Mouse (Mus musculus) gonadal fat pad, adult 2 months (tissue): ENCODE results near the gene Cdh11. TPM values are rescaled to one million over a fixed set of nuclear protein-coding genes. Genes with fewer than 3 reads are reported as not detected.
"Not testable (repeated sequence)": the region's sequence is repeated elsewhere in the genome, so short reads cannot be mapped to it uniquely, and the experiment has no call there.

ENCODE experiments used
- DNase-seq: peaks from one replicate; pipeline ENCODE4 v3.0.0-alpha.2; 2012; ENCODE audit warnings: low read depth
- polyA plus RNA-seq: library from polyadenylated mRNA; depleted of rRNA; stranded (reverse); fragments of >200 nt; gene quantifications from 2 replicates; pipeline ENCODE4 v1.2.3, GENCODE M21; 2012

Gene Cdh11
- polyA plus RNA-seq, 1 experiment, result 11.7 TPM

GRCm38 (mm10) chr8:102707305-102707704, 78.1 kb downstream of the Cdh11 start:
- no peak for DNase-seq

DNA sequence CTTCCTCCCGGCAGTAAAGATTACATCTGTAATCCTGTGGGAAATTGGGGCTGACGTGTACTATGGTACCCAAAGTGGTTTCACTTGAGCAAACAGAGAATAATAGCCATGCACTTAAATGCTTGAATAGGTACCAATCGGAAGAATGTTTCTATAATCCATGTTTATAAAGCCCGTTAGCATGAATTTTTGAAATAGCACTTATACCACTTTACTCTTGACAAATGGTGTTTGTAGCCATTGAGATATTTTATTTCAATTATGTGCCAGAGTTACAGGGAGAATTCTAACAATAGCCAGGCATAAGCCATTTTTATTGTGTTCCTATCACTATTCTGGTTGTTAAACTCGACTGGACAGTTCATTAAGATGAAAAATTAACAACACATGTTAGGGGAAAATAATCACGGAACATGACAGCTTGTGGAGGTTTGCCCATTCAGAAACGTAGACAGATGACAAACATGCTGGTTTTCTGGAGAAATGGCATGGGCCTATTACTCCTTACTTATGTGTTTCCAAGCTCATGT, 80.0 kb downstream of the Cdh11 start:
- no peak for DNase-seq

GRCm38 (mm10) chr8:102700245-102700644, 85.2 kb downstream of the Cdh11 start:
- no peak for DNase-seq

- DNase-seq, result no peak
Observed at GRCm38 (mm10) chr8:102698232-102698837, 87.1 kb downstream of the Cdh11 start.

DNA sequence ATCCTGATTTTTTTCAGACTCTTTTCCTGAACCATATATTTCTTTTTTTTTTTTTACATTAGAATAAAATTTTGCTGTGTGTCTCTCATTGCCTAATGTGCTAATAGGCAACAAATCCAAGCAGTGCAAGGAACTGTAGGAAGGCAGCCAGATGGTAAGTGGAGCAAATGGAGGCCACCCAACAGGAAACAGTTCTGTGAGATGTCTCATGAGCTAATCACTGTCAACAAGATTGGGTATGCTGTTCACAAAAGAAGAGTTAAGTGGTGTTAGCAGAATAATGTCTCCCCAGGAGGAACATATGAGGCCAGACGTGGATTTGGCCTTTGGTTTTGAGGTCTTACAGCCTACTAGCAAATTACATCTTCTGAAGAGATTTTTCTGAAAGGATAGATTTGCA, 92.0 kb downstream of the Cdh11 start:
- DNase-seq, result no peak

GRCm38 (mm10) chr8:102685491-102685890, 100.0 kb downstream of the Cdh11 start:
- not testable (repeated sequence) for DNase-seq

GRCm38 (mm10) chr8:102685023-102685422, 100.4 kb downstream of the Cdh11 start:
- no peak for DNase-seq

GRCm38 (mm10) chr8:102677148-102677547, 108.3 kb downstream of the Cdh11 start:
- no peak for DNase-seq

DNA sequence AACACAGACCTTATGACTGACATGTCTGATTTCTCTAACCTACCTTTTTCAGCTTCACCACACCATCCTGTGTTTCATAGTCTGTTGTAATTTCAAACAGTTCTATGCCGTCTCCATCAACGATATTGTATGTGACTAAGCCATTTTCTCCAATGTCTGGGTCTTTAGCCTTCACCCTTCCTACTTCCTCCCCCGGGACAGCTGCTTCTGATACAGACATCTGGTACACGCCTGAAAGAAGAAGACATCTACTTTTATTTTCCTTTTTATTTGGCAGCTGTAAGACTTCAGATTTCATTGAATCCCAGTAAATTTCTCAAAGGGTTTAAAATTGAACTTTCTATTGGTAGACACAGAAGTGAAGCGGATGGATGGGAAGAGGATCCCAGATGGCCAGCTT, 120.9 kb downstream of the Cdh11 start:
- not testable (repeated sequence) for DNase-seq

GRCm38 (mm10) chr8:102656529-102656928, 128.9 kb downstream of the Cdh11 start:
- no peak for DNase-seq

GRCm38 (mm10) chr8:102651964-102652363, 133.5 kb downstream of the Cdh11 start:
- DNase-seq, result no peak

- DNase-seq, result no peak
Observed at GRCm38 (mm10) chr8:102627151-102627550, 158.3 kb downstream of the Cdh11 start.

DNA sequence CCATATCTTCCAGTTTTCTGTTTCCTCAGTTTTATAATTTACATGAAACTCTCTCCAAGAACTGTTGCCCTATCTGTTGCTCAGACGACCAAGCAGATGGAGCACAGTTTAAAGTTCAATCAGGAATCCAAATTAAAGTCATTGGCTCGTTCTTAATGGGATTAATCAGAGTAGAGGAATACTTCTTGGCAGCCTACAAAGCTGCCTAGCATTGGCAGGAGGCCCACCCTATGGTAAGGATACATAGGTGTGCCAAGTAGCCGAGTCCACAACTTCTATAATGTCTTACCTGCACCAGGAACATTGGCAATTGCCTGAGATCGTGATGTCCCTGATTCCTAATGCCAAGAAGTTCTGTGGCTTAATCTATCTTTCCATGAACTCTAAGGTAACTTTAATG, 173.3 kb downstream of the Cdh11 start:
- no peak for DNase-seq

- no peak for DNase-seq
Observed at GRCm38 (mm10) chr8:102601327-102601726, 184.1 kb downstream of the Cdh11 start.

- no peak for DNase-seq
Observed at GRCm38 (mm10) chr8:102596523-102596922, 188.9 kb downstream of the Cdh11 start.

DNA sequence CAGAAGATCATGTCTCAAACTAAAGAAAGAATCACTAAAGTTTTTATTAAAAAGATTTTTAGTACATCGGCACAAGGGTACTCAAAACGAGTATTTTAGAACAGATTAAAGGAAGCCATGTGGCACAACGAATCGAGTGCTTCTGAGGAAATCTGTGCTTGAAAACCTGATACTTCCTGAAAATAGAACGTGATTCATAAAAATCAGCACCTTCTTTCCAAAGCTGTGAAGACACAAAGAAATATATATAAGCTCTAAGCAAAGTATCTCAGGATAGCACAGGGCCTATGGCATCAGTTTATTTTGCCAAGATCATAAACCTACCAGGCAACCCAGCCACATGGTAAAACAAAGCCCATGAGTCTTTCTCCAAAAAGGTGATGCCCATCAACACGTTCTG, 191.5 kb downstream of the Cdh11 start:
- no peak for DNase-seq
